Mouse (Mus musculus) forebrain, embryonic 14.5 days (tissue): Measurements from ENCODE around the gene Rhox2g. TPM values are rescaled to one million over a fixed set of nuclear protein-coding genes. Genes with fewer than 3 reads are reported as not detected.
"Not testable (repeated sequence)": the region's sequence is repeated elsewhere in the genome, so short reads cannot be mapped to it uniquely, and the experiment has no call there.

Experiments
- ATAC-seq: fragments of 200-750 bp; cut with Nextera tagmentation; 2 replicates; pipeline ENCODE4 v1.8.0; 2017; ENCODE audit warnings: mild to moderate bottlenecking, moderate library complexity
- DNase-seq: peaks from one replicate; pipeline ENCODE4 v3.0.0-alpha.2; 2015; ENCODE audit warnings: low spot score
- H3K27ac ChIP-seq: fragments of 300-500 bp; sonication (generic); 2 replicates; pipeline ENCODE4 v1.5.1; 2014; ENCODE audit warnings: low read depth, mild to moderate bottlenecking, control low read depth, low read length, moderate library complexity
- H3K27me3 ChIP-seq: fragments of 300-500 bp; sonication (generic); replicated peaks from 2 replicates; pipeline ENCODE4 v1.6.1; 2014; ENCODE audit warnings: low read length, control low read depth, mixed read lengths; ENCODE audit not compliant: control insufficient read depth, insufficient read depth
- H3K36me3 ChIP-seq: fragments of 300-500 bp; sonication (generic); 2 replicates; pipeline ENCODE4 v1.6.1; 2014; ENCODE audit warnings: low read length, control low read depth; ENCODE audit not compliant: control insufficient read depth, insufficient read depth
- H3K4me1 ChIP-seq: fragments of 300-500 bp; sonication (generic); 2 replicates; pipeline ENCODE4 v1.6.1; 2014; ENCODE audit warnings: antibody characterized with exemption, low read length, control low read depth; ENCODE audit not compliant: control insufficient read depth, insufficient read depth
- H3K4me2 ChIP-seq: fragments of 300-500 bp; sonication (generic); 2 replicates; pipeline ENCODE4 v1.6.1; 2014; ENCODE audit warnings: mild to moderate bottlenecking, control low read depth, low read length
- H3K4me3 ChIP-seq: fragments of 300-500 bp; sonication (generic); 2 replicates; pipeline ENCODE4 v1.5.1; 2014; ENCODE audit warnings: low read depth, low read length, control low read depth
- H3K9ac ChIP-seq: fragments of 300-500 bp; sonication (generic); 2 replicates; pipeline ENCODE4 v1.6.1; 2014; ENCODE audit warnings: mild to moderate bottlenecking, low read length, control low read depth, moderate library complexity
- H3K9me3 ChIP-seq: fragments of 300-500 bp; sonication (generic); replicated peaks from 2 replicates; pipeline ENCODE4 v1.6.1; 2016; ENCODE audit warnings: low read length, control low read depth, mixed read lengths; ENCODE audit not compliant: control insufficient read depth
- WGBS: fragments of 180-500 bp; shearing (Covaris S2); extraction: QIAGEN DNeasy Blood & Tissue Kit; methylation state at CpG from one replicate; pipeline ENCODE4 v1.1.7; 2014; 5-methylcytosine and 5-hydroxymethylcytosine counted together
- polyA plus RNA-seq: library from polyadenylated mRNA; unstranded; fragments of >200 nt; fragmentation: Nextera tagmentation; extraction: Ambion mirVana; gene quantifications from 2 replicates; pipeline ENCODE4 v1.2.1, GENCODE M21; 2014

Rhox2g gene
- not detected in 2 replicates for polyA plus RNA-seq

DNA sequence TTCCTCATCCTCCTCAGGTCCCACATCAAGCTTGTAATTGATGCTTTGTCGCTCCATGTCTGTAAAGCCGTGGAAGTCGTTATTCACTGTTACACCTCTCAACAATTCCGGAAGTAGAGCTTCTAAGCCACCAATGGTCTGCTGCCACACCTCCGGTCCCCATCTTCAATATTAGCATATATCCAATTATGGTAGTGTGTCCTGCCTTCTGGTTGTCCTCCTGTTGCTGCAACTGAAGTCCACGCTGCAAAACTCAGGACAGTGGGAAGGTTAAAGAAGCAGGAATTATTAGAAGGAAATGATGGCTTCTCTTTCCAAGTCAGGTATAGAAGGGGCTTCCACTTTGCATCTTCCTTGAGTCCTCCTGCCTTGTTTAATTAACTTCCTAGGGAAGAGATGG, at the start of gene Rhox2g:
TSS of gene Rhox2g (minus strand) at position 101 of the 400 bp plus-strand sequence.
- H3K4me1 ChIP-seq, H3K27ac ChIP-seq, DNase-seq, H3K9ac ChIP-seq, H3K36me3 ChIP-seq, ATAC-seq, H3K9me3 ChIP-seq, H3K4me3 ChIP-seq, H3K4me2 ChIP-seq, H3K27me3 ChIP-seq: not testable (repeated sequence)
- WGBS: 89% methylated on average over 6 of the region's 6 CpGs

- no peaks in the 10 kb centered on the region for H3K4me1 ChIP-seq
- 70% methylated on average over 2 of the region's 2 CpGs for WGBS
- no peaks in the 10 kb centered on the region for H3K27me3 ChIP-seq
- no peaks in the 10 kb centered on the region for H3K9me3 ChIP-seq
- H3K9ac ChIP-seq: no peak overlapping the region
- no peak overlapping the region for H3K4me2 ChIP-seq
- no peak overlapping the region for H3K27ac ChIP-seq
- no peak overlapping the region for H3K4me3 ChIP-seq
- DNase-seq (no peak), ATAC-seq (no peak)
- H3K36me3 ChIP-seq: no peaks in the 10 kb centered on the region
These were observed 49.0 kb upstream of the Rhox2g start for GRCm38 (mm10) chrX:37692261-37692660.

DNA sequence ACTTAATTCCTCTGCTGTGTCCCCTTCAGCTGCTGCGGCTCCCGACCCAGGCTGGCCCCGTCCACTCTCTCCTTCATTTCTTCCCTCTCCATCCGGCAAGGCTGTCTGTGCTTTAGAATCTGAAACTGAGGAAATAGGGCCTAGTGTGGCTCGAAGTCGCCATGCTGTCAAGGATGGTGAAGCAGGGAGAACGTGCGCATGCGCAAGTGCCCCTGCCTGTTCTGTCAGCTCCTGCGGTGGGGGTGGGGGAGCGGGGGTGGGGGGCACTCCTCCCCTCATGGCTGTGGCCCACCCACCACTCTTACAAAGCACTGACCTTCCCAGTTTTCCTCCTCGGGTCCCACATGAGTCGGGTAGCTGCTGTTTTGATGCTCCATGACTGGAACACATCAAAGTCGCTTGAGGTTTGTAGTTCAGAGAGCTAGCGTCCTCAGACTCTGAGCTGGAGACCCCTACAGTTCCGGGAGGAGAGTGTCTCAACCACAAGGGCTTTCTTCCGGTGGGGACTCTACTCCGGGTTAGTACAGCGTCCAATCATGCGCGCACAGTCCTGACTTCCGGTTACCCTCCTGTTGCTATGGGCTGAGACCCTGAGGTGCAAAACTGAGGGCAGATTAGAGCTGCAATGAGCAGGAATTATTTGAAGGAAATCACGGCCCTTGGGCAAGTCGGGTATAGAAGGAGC, 39.9 kb upstream of the Rhox2g start:
- Histone ChIP-seq H3K4me2 (no peak overlapping the region), H3K4me1 (no peaks in the 10 kb centered on the region), H3K9me3 (no peaks in the 10 kb centered on the region), H3K36me3 (no peaks in the 10 kb centered on the region), H3K4me3 (no peak overlapping the region), H3K27me3 (no peaks in the 10 kb centered on the region), H3K9ac (no peak overlapping the region), H3K27ac (no peak overlapping the region)
- ATAC-seq (no peak), DNase-seq (no peak)
- 85% methylated on average over 24 of the region's 24 CpGs for WGBS

DNA sequence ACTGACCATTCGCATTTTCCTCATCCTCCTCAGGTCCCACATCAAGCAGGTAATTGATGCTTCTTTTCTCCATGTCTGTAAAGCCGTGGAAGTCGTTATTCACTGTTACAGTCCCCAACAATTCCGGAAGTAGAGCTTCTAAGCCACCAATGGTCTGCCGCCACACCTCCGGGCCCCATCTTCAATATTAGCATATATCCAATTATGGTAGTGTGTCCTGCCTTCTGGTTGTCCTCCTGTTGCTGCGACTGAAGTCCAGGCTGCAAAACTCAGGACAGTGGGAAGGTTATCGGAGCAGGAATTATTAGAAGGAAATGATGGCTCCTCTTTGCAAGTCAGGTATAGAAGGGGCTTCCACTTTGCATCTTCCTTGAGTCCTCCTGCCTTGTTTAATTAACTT, 29.9 kb upstream of the Rhox2g start, which contains the start of gene Rhox2h:
TSS of gene Rhox2h (minus strand) at position 101 of the 400 bp plus-strand sequence.
- H3K9me3 ChIP-seq, H3K4me1 ChIP-seq, H3K4me2 ChIP-seq, H3K27me3 ChIP-seq, H3K9ac ChIP-seq, DNase-seq, H3K27ac ChIP-seq, H3K36me3 ChIP-seq, H3K4me3 ChIP-seq, ATAC-seq: not testable (repeated sequence)
- 87% methylated on average over 8 of the region's 8 CpGs for WGBS

DNA sequence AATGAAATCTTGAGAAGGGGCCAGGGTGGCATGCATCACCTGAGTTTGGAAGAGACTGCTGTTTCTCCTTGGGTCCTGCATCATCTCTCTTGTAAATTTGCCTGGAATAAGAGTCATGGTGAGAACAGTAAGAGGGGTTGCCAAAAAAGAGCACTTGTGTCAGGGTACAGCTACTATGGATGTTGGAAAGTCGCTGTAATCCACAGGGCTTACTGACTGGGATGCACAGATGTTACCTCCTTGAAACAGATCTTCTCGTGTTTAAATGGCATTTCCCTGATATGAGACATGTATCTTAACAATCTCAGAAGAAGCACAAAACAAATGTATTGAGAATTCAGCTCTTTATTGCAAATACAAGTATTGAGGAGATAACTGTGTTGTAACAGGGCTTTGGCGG, 25.4 kb upstream of the Rhox2g start, which contains the start of gene Rhox3h:
TSS of gene Rhox3h (minus strand) at position 101 of the 400 bp plus-strand sequence.
- not testable (repeated sequence) for ATAC-seq, H3K36me3 ChIP-seq, H3K4me2 ChIP-seq, H3K27me3 ChIP-seq, H3K4me3 ChIP-seq, H3K9ac ChIP-seq, H3K9me3 ChIP-seq, DNase-seq, H3K27ac ChIP-seq, H3K4me1 ChIP-seq
- 91% methylated on average over 1 of the region's 3 CpGs for WGBS

DNA sequence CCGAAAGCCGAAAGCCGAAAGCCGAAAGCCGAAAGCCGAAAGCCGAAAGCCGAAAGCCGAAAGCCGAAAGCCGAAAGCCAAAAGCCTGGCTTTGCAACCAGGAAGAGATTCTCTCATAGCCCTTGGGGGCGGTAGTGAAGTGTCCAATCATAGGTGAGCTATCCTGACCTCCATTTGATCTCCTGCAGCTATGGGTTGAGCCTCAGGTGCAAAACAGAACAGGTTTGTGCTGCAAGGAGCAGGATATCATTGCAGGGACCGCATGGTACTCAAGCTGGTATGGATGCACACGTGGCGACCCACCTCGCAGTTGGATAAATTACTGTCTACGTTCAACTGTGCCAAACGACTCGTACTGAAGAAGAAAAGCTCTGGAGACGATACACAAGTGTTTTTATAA, 8.0 kb upstream of the Rhox2g start, which contains the start of gene Rhox4g:
TSS of gene Rhox4g (minus strand) at position 101 of the 400 bp plus-strand sequence.
- H3K36me3 ChIP-seq, H3K4me1 ChIP-seq, ATAC-seq, H3K4me3 ChIP-seq, H3K27me3 ChIP-seq, H3K4me2 ChIP-seq, H3K9me3 ChIP-seq, DNase-seq, H3K9ac ChIP-seq, H3K27ac ChIP-seq: not testable (repeated sequence)
- WGBS: 94% methylated on average over 12 of the region's 20 CpGs

- H3K9ac ChIP-seq, H3K36me3 ChIP-seq, H3K4me3 ChIP-seq, DNase-seq, H3K4me1 ChIP-seq, H3K27me3 ChIP-seq, ATAC-seq, H3K9me3 ChIP-seq, H3K4me2 ChIP-seq, H3K27ac ChIP-seq: not testable (repeated sequence)
- WGBS: 94% methylated on average over 2 of the region's 2 CpGs
These were observed 14.8 kb downstream of the Rhox2g start, which contains the start of gene Rhox3g for GRCm38 (mm10) chrX:37628512-37628911. Gene Rhox3g, minus strand, starts transcription at chrX:37628612.

DNA sequence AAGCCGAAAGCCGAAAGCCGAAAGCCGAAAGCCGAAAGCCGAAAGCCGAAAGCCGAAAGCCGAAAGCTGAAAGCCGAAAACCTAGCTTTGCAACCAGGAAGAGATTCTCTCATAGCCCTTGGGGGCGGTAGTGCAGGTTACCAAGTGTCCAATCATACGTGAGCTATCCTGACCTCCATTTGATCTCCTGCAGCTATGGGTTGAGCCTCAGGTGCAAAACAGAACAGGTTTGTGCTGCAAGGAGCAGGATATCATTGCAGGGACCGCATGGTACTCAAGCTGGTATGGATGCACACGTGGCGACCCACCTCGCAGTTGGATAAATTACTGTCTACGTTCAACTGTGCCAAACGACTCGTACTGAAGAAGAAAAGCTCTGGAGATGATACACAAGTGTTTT, 35.7 kb downstream of the Rhox2g start, which contains the start of gene Rhox4f:
TSS of gene Rhox4f (minus strand) at position 101 of the 400 bp plus-strand sequence.
- 96% methylated on average over 15 of the region's 19 CpGs for WGBS
- H3K36me3 ChIP-seq, H3K27ac ChIP-seq, H3K4me2 ChIP-seq, H3K9me3 ChIP-seq, H3K4me3 ChIP-seq, H3K9ac ChIP-seq, DNase-seq, H3K4me1 ChIP-seq, ATAC-seq, H3K27me3 ChIP-seq: not testable (repeated sequence)
